Mouse (Mus musculus) limb, embryonic 12.5 days (tissue): ENCODE results near the gene Usp7. TPM values are rescaled to one million over a fixed set of nuclear protein-coding genes. Genes with fewer than 3 reads are reported as not detected.
"Not testable (repeated sequence)": the region's sequence is repeated elsewhere in the genome, so short reads cannot be mapped to it uniquely, and the experiment has no call there.

ENCODE experiments used
- ATAC-seq: fragments of 200-750 bp; cut with Nextera tagmentation; 2 replicates; pipeline ENCODE4 v1.8.0; 2017; ENCODE audit warnings: low read depth, moderate TSS enrichment; ENCODE audit not compliant: insufficient number of reproducible peaks, insufficient read depth, low FRiP score, low TSS enrichment
- H3K27ac ChIP-seq: fragments of 300-500 bp; sonication (generic); 2 replicates; pipeline ENCODE4 v1.5.1; 2016; ENCODE audit warnings: mild to moderate bottlenecking, moderate library complexity
- H3K27me3 ChIP-seq: fragments of 300-500 bp; sonication (generic); 2 replicates; pipeline ENCODE4 v1.6.1; 2016; ENCODE audit warnings: mild to moderate bottlenecking, moderate library complexity
- H3K36me3 ChIP-seq: fragments of 300-500 bp; sonication (generic); 2 replicates; pipeline ENCODE4 v1.6.1; 2016; ENCODE audit warnings: mild to moderate bottlenecking, moderate library complexity
- H3K4me1 ChIP-seq: fragments of 300-500 bp; sonication (generic); replicated peaks from 2 replicates; pipeline ENCODE4 v1.6.1; 2016
- H3K4me2 ChIP-seq: fragments of 300-500 bp; sonication (generic); 2 replicates; pipeline ENCODE4 v1.6.1; 2016; ENCODE audit warnings: mild to moderate bottlenecking, moderate library complexity
- H3K4me3 ChIP-seq: fragments of 300-500 bp; sonication (generic); replicated peaks from 2 replicates; pipeline ENCODE4 v1.5.1; 2016; ENCODE audit warnings: mild to moderate bottlenecking
- H3K9ac ChIP-seq: fragments of 300-500 bp; sonication (generic); replicated peaks from 2 replicates; pipeline ENCODE4 v1.6.1; 2016; ENCODE audit warnings: mild to moderate bottlenecking, moderate library complexity
- H3K9me3 ChIP-seq: fragments of 300-500 bp; sonication (generic); 2 replicates; pipeline ENCODE4 v1.6.1; 2016; ENCODE audit warnings: mild to moderate bottlenecking, moderate library complexity
- WGBS: fragments of 180-500 bp; shearing (Covaris S2); methylation state at CpG from one replicate; pipeline ENCODE4 v1.1.7; 2016; 5-methylcytosine and 5-hydroxymethylcytosine counted together
- polyA plus RNA-seq: library from polyadenylated mRNA; unstranded; fragments of >200 nt; fragmentation: Nextera tagmentation; extraction: Ambion mirVana; gene quantifications from 2 replicates; pipeline ENCODE4 v1.2.1, GENCODE M21; 2016

The Usp7 gene
- polyA plus RNA-seq, 1 experiment from 2014 or later, result 38.4 TPM

DNA sequence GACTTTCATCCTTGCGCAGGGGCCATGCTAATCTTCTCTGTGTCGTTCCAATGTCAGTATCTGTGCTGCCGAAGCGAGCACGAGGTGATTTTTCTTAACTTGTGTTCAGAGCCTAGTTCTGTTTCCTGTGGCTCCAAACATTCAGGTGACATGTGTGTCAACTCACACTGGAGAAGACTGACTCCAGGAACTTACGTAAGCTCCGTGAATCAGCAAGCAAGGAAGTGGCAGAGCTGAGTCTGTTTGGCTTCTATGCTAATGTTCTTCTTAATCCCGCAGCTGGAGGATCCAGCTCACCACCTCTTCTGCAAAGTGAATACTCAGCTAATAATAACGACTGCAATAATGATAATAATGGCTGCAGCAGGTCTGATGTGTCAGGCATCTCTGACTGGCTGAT, 25.9 kb downstream of the Usp7 start:
- Histone ChIP-seq H3K9ac (no peak overlapping the region), H3K4me1 (no peaks in the 10 kb centered on the region), H3K4me3 (no peak overlapping the region), H3K36me3 (no peaks in the 10 kb centered on the region), H3K27me3 (peaks cover 12% of the 10 kb centered on the region), H3K9me3 (no peaks in the 10 kb centered on the region), H3K4me2 (no peak overlapping the region), H3K27ac (no peak overlapping the region)
- 69% methylated on average over 9 of the region's 9 CpGs for WGBS
- no peak for ATAC-seq

GRCm38 (mm10) chr16:8764124-8764907, 27.8 kb downstream of the Usp7 start:
- H3K9me3 ChIP-seq, result no peaks in the 10 kb centered on the region
- no peak overlapping the region for H3K4me3 ChIP-seq
- no peaks in the 10 kb centered on the region for H3K36me3 ChIP-seq
- 65% methylated on average over 11 of the region's 11 CpGs for WGBS
- H3K4me2 ChIP-seq, result no peak overlapping the region
- H3K9ac ChIP-seq, result no peak overlapping the region
- no peak overlapping the region for H3K27ac ChIP-seq
- no peak for ATAC-seq
- no peaks in the 10 kb centered on the region for H3K4me1 ChIP-seq
- H3K27me3 ChIP-seq, result no peaks in the 10 kb centered on the region

DNA sequence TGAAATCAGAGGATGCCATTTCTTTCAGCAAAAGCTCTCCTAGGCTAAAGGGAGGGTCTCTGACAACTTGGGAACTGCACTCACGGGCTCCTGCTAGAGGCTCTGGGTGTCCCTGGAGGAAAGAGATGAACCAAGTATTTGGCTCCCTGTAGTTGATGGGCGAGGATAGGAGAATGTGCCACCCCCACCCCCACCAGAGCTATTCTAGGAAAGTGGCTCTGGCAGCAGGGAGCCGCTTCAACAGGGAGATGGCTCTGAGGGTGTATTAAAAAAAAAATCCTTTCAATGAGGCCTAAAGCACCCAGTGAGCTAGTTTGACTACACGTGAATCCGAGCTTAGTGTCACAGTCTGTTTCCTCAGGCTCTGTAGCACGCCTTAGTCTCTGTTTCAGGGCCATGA, 29.1 kb downstream of the Usp7 start:
- ATAC-seq, result no peak
- Histone ChIP-seq H3K27ac (no peak overlapping the region), H3K4me3 (no peak overlapping the region), H3K4me1 (no peaks in the 10 kb centered on the region), H3K27me3 (no peaks in the 10 kb centered on the region), H3K4me2 (no peak overlapping the region), H3K9ac (no peak overlapping the region), H3K9me3 (no peaks in the 10 kb centered on the region), H3K36me3 (no peaks in the 10 kb centered on the region)
- WGBS, result 76% methylated on average over 6 of the region's 6 CpGs

- H3K4me2 ChIP-seq, result no peak overlapping the region
- H3K27me3 ChIP-seq, result no peaks in the 10 kb centered on the region
- no peaks in the 10 kb centered on the region for H3K9me3 ChIP-seq
- H3K36me3 ChIP-seq, result no peaks in the 10 kb centered on the region
- WGBS, result 87% methylated on average over 2 of the region's 2 CpGs
- H3K4me3 ChIP-seq, result no peak overlapping the region
- no peak overlapping the region for H3K27ac ChIP-seq
- H3K9ac ChIP-seq, result no peak overlapping the region
- ATAC-seq, result no peak
- no peaks in the 10 kb centered on the region for H3K4me1 ChIP-seq
Measured at GRCm38 (mm10) chr16:8761894-8762293, 30.2 kb downstream of the Usp7 start.

- Histone ChIP-seq H3K27me3 (no peaks in the 10 kb centered on the region), H3K9me3 (no peaks in the 10 kb centered on the region), H3K4me1 (no peaks in the 10 kb centered on the region), H3K9ac (no peak overlapping the region), H3K36me3 (no peaks in the 10 kb centered on the region), H3K4me3 (no peak overlapping the region), H3K27ac (no peak overlapping the region), H3K4me2 (no peak overlapping the region)
- 86% methylated on average over 7 of the region's 7 CpGs for WGBS
- no peak for ATAC-seq
Measured at GRCm38 (mm10) chr16:8761005-8761404, 31.1 kb downstream of the Usp7 start.

DNA sequence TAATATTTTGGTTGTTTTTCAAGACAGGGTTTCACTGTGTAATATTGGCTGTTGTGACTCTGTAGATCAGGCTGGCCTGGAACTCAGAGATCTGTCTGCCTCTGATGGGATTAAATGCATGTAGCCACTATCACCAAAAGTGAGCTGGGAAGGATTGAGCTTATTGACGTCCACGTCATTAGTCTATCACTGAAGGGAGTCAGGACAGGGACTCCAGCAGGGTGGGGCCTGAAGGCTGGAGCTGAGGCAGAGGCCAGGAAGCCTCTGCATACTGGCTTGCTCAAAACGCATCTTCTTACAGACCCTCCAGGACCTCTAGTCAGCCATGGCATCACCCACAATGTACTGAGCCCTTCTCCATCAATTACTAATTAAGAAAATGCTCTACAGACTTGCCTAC, 33.1 kb downstream of the Usp7 start:
- ATAC-seq, result no peak
- Histone ChIP-seq H3K9me3 (no peaks in the 10 kb centered on the region), H3K36me3 (no peaks in the 10 kb centered on the region), H3K27ac (no peak overlapping the region), H3K4me2 (no peak overlapping the region), H3K27me3 (no peaks in the 10 kb centered on the region), H3K4me1 (no peaks in the 10 kb centered on the region), H3K9ac (no peak overlapping the region), H3K4me3 (no peak overlapping the region)
- 79% methylated on average over 3 of the region's 3 CpGs for WGBS

DNA sequence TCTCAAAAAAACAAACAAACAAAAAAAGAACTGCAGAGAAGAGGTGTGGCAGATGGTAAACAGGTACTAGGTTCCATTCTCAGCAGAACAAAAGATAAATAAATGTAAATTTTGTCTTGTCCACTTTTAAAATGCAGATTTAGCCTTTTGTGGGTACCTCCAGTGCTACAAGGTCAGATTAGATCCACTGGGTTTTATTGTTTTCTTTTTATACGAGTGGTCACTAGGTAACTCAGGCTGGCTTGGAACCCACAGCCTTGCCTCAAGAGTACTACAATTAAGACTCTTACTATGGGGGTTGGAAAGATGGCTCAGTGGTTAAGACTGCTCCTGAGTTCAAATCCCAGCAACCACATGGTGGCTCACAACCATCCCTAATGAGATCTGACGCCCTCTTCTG, 33.9 kb downstream of the Usp7 start:
- Histone ChIP-seq H3K36me3 (no peaks in the 10 kb centered on the region), H3K27ac (no peak overlapping the region), H3K4me1 (no peaks in the 10 kb centered on the region), H3K4me2 (no peak overlapping the region), H3K9me3 (no peaks in the 10 kb centered on the region), H3K27me3 (no peaks in the 10 kb centered on the region), H3K4me3 (no peak overlapping the region), H3K9ac (no peak overlapping the region)
- 84% methylated on average over 2 of the region's 2 CpGs for WGBS
- no peak for ATAC-seq

GRCm38 (mm10) chr16:8757586-8757985, 34.5 kb downstream of the Usp7 start:
- H3K9me3 ChIP-seq, H3K27ac ChIP-seq, H3K4me3 ChIP-seq, H3K27me3 ChIP-seq, H3K4me1 ChIP-seq, H3K4me2 ChIP-seq, H3K36me3 ChIP-seq, ATAC-seq, H3K9ac ChIP-seq: not testable (repeated sequence)
- WGBS, result 90% methylated on average over 6 of the region's 6 CpGs

DNA sequence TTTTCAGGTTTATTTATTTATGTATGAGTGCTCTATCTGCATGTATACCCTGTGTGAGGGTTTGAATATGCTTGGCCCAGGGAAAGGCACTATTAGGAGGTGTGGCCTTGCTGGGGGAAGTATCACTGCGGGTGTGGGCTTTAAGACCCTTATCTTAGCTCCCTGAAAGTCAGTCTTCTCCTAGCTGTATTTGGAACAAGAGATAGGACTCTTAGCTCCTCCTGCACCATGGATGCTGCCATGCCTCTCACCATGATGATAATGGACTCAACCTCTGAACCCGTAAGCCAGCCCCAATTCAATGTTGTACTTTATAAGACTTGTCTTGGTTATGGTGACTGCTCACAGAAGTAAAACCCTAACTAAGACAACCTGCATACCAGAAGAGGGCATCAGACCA, 39.8 kb downstream of the Usp7 start:
- WGBS, result 86% methylated on average over 2 of the region's 2 CpGs
- Histone ChIP-seq H3K27ac (no peak overlapping the region), H3K4me3 (no peak overlapping the region), H3K4me2 (no peak overlapping the region), H3K27me3 (no peaks in the 10 kb centered on the region), H3K36me3 (no peaks in the 10 kb centered on the region), H3K4me1 (no peaks in the 10 kb centered on the region), H3K9ac (no peak overlapping the region), H3K9me3 (no peaks in the 10 kb centered on the region)
- no peak for ATAC-seq

GRCm38 (mm10) chr16:8751555-8752235, 40.4 kb downstream of the Usp7 start:
- Histone ChIP-seq H3K36me3 (no peaks in the 10 kb centered on the region), H3K4me2 (no peak overlapping the region), H3K27ac (no peak overlapping the region), H3K27me3 (no peaks in the 10 kb centered on the region), H3K4me1 (no peaks in the 10 kb centered on the region), H3K9ac (no peak overlapping the region), H3K4me3 (no peak overlapping the region), H3K9me3 (no peaks in the 10 kb centered on the region)
- ATAC-seq, result no peak
- WGBS, result 81% methylated on average over 5 of the region's 5 CpGs

DNA sequence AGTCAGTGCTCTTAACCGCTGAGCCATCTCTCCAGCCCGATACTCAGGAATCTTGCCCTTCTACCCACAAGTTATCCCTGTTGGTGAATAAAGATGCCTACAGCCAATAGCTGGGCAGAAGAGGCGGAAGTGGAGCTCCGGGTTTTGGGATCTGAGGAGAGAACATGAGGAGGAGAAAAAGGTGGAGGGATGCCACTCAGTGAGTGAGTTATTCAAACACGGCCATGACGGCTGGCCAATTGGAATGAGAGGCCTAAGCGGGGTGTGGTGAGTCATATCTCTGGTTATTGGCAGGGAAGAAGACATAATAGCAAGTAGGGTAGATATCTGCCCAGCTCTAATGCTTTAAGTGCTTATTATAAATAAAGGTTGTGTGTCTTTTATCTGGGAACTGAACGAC, 43.2 kb downstream of the Usp7 start:
- Histone ChIP-seq H3K27me3 (no peaks in the 10 kb centered on the region), H3K36me3 (no peaks in the 10 kb centered on the region), H3K9ac (no peak overlapping the region), H3K4me1 (no peaks in the 10 kb centered on the region), H3K4me3 (no peak overlapping the region), H3K9me3 (no peaks in the 10 kb centered on the region), H3K27ac (no peak overlapping the region), H3K4me2 (no peak overlapping the region)
- WGBS, result 92% methylated on average over 8 of the region's 8 CpGs
- no peak for ATAC-seq
